Mouse (Mus musculus) retina, embryonic 14.5 days (tissue): ENCODE results near the gene Them4.
"Not testable (repeated sequence)": the region's sequence is repeated elsewhere in the genome, so short reads cannot be mapped to it uniquely, and the experiment has no call there.

Experiments used
- DNase-seq: peaks from one replicate; pipeline ENCODE4 v3.0.0-alpha.2; 2015; ENCODE audit warnings: low spot score

Gene Them4

GRCm38 (mm10) chr3:94309633-94310363 lies at the start of gene Them4:
TSS of gene Them4 (plus strand) at chr3:94310089.
- DNase-seq: peak; percentile 93

GRCm38 (mm10) chr3:94260598-94260997 lies 49.3 kb upstream of the Them4 start:
- DNase-seq: peak; percentile 42

- not testable (repeated sequence) for DNase-seq
Measured at GRCm38 (mm10) chr3:94263736-94264135, 46.2 kb upstream of the Them4 start, which contains the start of gene Gm4778. TSS of gene Gm4778 (plus strand) at chr3:94264036.

DNA sequence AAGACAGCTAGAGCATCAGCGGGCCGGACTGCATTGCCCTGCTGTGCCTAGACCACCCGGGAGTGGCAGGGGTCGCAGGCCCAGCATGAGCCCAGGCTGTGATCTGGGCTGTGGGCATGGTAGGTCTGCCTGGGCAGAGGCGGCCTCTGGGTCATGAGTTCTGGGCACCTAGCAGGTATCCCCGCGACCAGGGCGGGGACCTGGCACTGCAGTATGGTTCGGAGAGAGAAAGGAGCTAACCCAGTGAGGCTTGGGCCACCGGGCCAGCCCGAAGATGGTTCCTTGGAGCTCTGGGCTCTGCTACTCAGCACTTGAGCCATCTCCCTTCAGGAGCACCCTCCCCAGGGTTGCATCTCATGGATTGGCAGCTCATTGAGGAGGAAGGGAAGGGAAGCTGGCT lies 33.9 kb upstream of the Them4 start:
- DNase-seq: no peak

GRCm38 (mm10) chr3:94305457-94305856 lies 4.4 kb upstream of the Them4 start:
- no peak for DNase-seq

DNA sequence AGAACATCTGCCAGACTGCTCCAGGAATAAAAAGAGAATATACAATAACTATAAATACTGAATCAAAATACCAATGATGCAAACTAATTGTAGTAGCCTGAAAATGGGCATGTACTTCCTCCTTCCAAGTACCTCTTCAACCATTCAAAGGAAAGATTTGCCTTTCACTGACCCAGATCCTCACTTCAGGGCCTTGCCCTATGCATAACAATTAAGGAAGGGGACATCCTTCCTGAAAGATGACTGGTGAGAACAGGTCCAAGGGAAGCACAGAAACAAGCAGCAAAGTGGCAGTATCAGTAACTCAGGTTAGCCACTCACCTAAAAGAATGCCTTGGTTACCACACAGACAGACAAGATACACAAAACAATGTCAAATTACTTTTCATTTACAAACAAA lies 2.9 kb upstream of the Them4 start:
- DNase-seq: no peak

DNA sequence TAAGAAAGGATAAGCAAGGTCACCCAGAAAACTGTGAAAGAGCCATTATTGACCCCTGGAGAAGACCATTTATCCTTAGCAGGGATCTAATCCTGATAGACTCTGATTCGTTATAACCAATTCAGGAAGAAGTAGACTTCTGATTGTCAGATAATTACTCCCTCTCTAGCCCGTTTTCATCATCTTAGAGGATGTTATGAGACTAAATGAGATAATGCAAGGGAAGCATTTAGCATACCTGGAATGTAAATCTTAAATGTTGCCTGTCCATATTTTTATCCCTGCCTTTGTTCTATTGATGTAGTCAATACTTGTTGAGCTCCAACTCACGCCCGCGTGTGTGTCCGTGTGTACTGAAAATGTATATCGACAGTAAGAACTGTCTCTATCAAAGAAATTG lies 602 bp downstream of the Them4 start:
- DNase-seq: no peak

GRCm38 (mm10) chr3:94310911-94311310 lies 1.0 kb downstream of the Them4 start:
- peak; percentile 3 for DNase-seq

DNA sequence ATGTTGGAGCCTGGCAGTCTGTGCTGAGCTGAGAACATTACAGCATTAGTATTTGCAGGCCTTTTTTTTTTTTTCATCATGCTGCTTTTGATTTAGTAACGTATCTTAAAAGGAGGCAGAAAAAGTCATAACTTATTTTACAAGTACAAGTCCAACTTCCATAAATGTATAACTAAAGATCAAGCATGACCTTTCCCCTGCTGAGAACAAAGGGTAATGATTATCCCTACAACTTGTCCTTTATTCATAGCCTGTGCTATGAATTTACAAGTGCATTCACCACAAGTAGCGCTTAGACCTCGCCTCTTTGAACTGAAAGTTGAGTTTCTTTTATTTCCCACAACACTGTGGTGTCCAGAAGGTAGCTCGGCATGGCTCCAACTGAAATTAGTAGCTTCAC lies 1.5 kb downstream of the Them4 start:
- no peak for DNase-seq

GRCm38 (mm10) chr3:94328681-94329080 lies 18.8 kb downstream of the Them4 start:
- DNase-seq: peak; percentile 20

- DNase-seq: no peak
Measured at GRCm38 (mm10) chr3:94334442-94334841, 24.6 kb downstream of the Them4 start.

- DNase-seq: no peak
Measured at GRCm38 (mm10) chr3:94338522-94338921, 28.6 kb downstream of the Them4 start.

DNA sequence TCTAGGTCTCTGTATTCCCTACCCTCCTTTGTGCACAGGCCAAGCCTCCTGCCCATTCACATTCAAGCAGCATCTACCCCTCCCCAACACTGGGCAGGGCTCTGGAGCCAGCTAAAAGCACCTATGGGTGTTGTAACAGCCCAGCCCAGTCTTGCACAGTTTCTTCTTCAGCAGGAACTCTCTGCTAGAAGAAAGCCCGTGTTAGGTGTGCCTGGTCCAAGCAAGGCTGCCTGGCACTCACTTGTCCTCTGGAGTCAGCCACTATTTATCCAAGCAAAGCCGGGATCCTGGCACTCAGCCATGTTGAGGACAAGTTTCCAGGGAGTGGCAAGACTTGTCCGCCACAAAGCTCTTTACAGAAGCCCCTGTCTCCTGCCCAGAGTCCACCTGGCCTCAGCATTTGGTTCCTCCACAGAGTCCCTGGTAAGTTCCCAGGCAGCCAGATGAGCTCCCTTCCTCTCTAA lies 32.1 kb downstream of the Them4 start, which contains the start of gene Them5:
Gene Them5, plus strand, starts transcription at position 141 of the 464 bp plus-strand sequence.
- no peak for DNase-seq

DNA sequence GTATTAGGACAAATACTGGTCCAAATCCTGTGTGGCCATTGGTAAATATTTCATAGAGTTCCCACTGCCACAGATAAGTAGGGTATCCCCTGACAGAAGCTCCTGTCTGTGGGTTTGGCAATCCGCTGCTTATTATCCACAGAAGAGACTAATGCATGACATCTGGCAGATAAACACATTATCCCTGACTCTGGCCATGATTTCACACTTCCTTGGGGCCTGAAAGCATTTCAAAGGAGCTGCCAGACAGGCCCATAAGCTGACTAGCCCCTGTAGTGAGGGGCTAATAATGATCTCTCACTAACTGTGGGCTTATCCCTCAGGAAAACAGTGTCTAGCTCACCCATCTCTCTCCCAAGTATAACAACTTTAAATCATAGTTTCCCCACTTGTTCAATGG lies 32.7 kb downstream of the Them4 start:
- no peak for DNase-seq

DNA sequence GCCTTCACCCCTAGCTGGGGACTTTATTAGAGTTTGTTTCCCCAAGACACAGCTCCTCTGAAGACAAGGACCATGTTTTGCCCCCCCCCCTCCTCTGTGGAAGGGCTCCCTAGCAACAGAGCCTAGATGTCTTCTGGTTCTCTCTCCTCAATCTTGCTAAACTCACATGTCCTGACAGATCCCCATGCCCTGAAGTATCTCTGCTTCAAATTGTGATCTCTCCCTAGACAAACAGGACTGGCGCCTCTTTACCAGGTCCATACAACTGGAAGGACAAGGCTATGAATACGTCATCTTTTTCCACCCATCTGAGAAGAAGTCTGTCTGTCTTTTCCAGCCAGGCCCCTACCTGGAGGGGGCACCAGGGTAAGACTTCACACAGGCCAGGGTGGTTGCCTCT lies 34.3 kb downstream of the Them4 start:
- no peak for DNase-seq

DNA sequence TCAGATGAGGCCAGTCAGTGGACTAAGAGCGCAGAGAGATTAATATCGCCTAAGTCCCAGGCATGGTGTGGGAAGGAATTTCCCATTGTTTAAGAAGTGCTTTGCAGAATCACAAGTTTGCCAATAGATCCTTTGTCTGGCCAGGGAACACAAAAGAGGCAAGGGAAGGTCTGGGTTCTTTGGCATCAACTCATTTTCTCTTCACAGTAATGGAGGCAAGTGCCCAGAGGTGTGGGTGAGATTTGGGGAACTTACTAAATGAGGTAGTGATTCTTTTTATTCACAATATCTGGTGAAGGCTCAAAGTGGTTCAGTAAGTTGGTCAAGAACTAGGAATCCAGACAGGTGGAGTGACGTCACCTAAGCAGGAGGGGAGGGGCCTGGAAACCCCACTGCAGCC lies 35.0 kb downstream of the Them4 start:
- no peak for DNase-seq

DNA sequence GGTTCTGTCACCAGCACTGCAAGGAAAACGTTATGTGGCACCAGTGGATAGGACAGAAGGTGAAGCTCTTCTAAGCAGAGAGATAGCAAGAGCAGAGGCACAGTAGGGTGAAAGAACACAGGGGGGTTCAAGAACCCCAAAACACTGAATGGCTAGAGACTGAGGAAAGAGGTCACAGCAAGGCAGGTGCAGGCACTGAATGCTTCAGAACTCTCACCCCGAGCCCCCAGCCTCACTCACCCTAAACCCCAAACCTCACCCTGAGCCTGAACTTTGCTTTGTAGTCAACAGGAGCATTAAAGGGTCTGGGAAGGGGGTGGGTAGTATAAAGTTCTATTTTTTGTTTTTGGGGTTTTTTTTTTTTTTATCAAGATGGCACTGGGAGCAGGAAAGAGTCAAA lies 38.3 kb downstream of the Them4 start:
- DNase-seq: no peak

GRCm38 (mm10) chr3:94360812-94361211 lies 50.9 kb downstream of the Them4 start:
- DNase-seq: peak; percentile 65

GRCm38 (mm10) chr3:94362138-94362537 lies 52.2 kb downstream of the Them4 start, which contains the start of gene C2cd4d:
TSS of gene C2cd4d (plus strand) at chr3:94362438.
- DNase-seq: no peak

DNA sequence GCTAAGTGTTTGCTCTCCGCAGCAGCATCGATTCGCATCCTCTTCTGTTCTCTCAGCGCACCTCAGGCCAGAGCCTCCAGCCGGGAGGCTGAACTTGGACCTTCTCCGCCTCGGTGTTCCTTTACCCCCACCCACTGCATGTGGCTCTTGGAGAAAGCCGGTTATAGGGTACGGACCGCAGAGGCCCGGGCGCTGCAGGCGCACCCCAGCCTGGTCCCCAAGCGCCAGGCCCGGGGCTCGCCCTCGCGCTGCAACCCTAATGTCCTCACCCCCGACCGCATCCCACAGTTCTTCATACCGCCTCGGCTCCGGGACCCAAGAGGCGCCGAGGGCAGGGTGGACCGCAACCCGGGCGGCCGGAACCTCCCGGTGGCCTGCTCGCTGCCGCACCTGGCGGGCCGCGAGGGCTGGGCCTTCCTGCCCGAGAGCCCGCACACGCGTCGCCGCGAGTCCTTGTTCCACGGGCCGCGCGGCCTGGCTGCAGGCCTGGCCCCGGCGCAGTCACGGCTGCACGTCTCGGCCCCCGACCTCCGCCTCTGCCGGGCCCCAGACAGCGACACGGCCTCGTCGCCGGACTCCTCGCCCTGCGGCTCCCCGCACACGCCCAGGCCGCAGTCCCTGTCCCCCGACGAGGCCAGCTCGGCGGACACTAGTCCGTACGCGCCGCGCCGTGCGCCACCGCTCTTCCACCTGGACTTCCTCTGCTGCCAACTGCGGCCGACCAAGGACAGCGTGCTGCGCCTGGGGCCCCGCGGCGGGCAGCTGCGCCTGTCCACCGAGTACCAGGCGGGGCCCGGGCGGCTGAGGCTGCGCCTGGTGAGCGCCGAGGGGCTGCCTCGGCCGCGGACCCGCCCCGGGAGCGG lies 53.6 kb downstream of the Them4 start:
- peak; percentile 64 for DNase-seq

DNA sequence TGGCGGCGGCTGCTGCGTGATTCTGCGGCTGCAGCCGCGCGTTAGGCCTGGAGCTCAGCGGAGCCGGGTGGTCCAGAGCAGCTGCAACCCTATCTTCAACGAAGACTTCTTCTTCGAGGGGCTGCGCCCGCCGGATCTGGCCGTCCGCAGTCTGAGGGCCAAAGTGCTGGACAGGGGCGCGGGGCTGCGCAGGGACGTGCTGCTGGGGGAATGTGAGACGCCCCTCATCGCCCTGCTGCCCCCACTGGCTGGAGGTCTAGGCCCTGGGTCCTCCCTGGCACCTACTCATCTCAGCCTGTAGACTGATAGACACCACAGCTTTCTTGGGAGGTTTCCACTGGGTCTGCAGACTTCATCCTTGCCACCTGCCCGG lies 54.3 kb downstream of the Them4 start:
- peak; percentile 61 for DNase-seq

DNA sequence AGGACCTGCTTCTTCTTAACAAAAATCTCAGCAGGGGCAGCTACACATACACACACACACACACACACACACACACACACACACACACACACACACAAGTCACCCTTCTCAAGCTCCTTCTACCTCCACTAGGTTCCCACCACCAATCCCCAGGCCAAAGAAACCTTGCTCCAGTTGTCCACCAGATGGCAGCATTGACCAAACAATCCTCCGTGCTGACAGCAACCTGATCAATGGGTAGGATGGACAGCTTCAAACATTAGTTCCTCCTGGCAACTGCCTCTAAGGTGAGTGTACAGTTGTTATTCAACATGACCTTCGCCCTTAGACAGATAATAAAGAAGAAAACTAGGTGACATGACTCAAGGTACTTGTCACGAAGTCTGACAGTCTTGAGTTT lies 56.9 kb downstream of the Them4 start:
- peak; percentile 95 for DNase-seq

DNA sequence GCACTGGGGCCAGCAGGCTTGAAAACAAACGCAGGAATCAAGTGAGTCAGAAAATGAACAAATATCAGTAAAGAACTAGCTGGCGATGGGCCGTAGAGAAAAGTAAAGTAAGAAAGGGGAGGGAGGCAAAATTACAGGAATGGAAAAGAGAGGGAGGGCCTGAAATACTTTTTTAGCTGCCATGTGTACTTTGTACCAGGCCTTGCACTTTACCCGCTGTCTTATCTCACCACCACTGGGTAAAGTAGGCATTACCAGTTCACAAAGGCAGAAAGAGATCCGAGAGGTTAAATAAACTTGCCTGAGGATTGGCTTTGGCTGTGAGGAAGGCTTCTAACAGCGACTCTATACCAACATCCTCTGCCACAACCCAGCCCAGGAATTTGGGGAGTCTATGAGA lies 57.6 kb downstream of the Them4 start:
- no peak for DNase-seq
